Comparison of ENCODE assay signal across 8 mouse cellular contexts in genomic region chr7:43464864-43465343, GRCm38 (mm10). TPM values are rescaled to one million over a fixed set of nuclear protein-coding genes. Genes with fewer than 3 reads are reported as not detected.
DNase-seq lines count a peak whose midpoint lies in the region; ATAC-seq and TF ChIP-seq lines count a peak whose summit lies in the region.

No protein-coding gene starts in this region.

- H3K4me1 ChIP-seq in forebrain, embryonic 14.5 days (ENCODE audit: control insufficient read depth, insufficient read depth, low read length): no peaks in the 10 kb centered on the region; the same call in 1 of the 2 replicates
- H3K4me1 ChIP-seq in limb, embryonic 11.5 days (ENCODE audit: control insufficient read depth, insufficient read depth, low read length): no peaks in the 10 kb centered on the region

- no peaks in the 10 kb centered on the region for H3K36me3 ChIP-seq in forebrain, embryonic 14.5 days (ENCODE audit: control insufficient read depth, insufficient read depth, low read length)
- H3K36me3 ChIP-seq in limb, embryonic 11.5 days (ENCODE audit: control insufficient read depth, insufficient read depth, low read length): no peaks in the 10 kb centered on the region

- intact Hi-C loops in gastrocnemius, adult 2 months (cut with DNase I): loop anchor here (2.0 to 10.0 kb wide), 2 partner anchors 16 to 120 kb away; no protein-coding TSS in a partner anchor
- intact Hi-C loops in gastrocnemius, postnatal 14 days (cut with DNase I; ENCODE audit: low total_unique reads): loop anchor here (5.0 kb wide), 1 partner anchor 38 kb away; the partner anchor contains the start of gene Lim2

- ATAC-seq in CD4-positive, CD25-positive, alpha-beta regulatory T cell, adult 4 months: peak; percentile 0
- ATAC-seq in forebrain, embryonic 14.5 days: peak; percentile 8
- ATAC-seq in limb, embryonic 11.5 days (ENCODE audit: insufficient number of reproducible peaks, low FRiP score, low TSS enrichment, low read depth): no peak; the same call in 1 of the 2 replicates

- peak overlapping the region; percentile 62 for H3K27ac ChIP-seq in gastrocnemius, adult 2 months
- H3K27ac ChIP-seq in forebrain, embryonic 14.5 days (ENCODE audit: low read depth, low read length): no peak overlapping the region
- H3K27ac ChIP-seq in limb, embryonic 11.5 days (replicated peaks; ENCODE audit: low read depth, low read length): no peak overlapping the region

- peaks cover 9% of the 10 kb centered on the region for H3K27me3 ChIP-seq in forebrain, embryonic 14.5 days (replicated peaks; ENCODE audit: control insufficient read depth, insufficient read depth, low read length)
- peaks cover 2% of the 10 kb centered on the region; the same call in 1 of the 2 replicates for H3K27me3 ChIP-seq in limb, embryonic 11.5 days (ENCODE audit: control insufficient read depth, insufficient read depth, low read length)

- 10% methylated on average over 35 of the region's 35 CpGs for WGBS in forebrain, embryonic 14.5 days
- WGBS in limb, embryonic 11.5 days: 7% methylated on average over 35 of the region's 35 CpGs

- peak overlapping the region; percentile 73 for H3K4me2 ChIP-seq in forebrain, embryonic 14.5 days (ENCODE audit: low read length)
- H3K4me2 ChIP-seq in limb, embryonic 11.5 days (ENCODE audit: low read depth, severe bottlenecking): peak overlapping the region; percentile 54

- no peak for TF ChIP-seq CTCF in gastrocnemius, adult 2 months (IDR thresholded peaks at IDR 0.05)

- no peaks in the 10 kb centered on the region for H3K9me3 ChIP-seq in forebrain, embryonic 14.5 days (replicated peaks; ENCODE audit: control insufficient read depth, low read length)
- H3K9me3 ChIP-seq in limb, embryonic 11.5 days (ENCODE audit: control insufficient read depth, low read length): no peaks in the 10 kb centered on the region

- H3K4me3 ChIP-seq in gastrocnemius, adult 2 months: peak overlapping the region; percentile 83
- H3K4me3 ChIP-seq in forebrain, embryonic 14.5 days (ENCODE audit: low read depth, low read length): peak overlapping the region; percentile 36
- peak overlapping the region; percentile 30 for H3K4me3 ChIP-seq in limb, embryonic 11.5 days (ENCODE audit: low read depth, low read length)

- peak overlapping the region; percentile 51 for H3K9ac ChIP-seq in forebrain, embryonic 14.5 days (ENCODE audit: low read length)
- H3K9ac ChIP-seq in limb, embryonic 11.5 days (ENCODE audit: low read length): no peak overlapping the region

- DNase-seq in gastrocnemius, adult 2 months: no peak
- no peak for DNase-seq in gastrocnemius, adult 8-10 months (ENCODE audit: low spot score in 2 of 2)
- peak; percentile 50 for DNase-seq in forebrain, embryonic 14.5 days (ENCODE audit: low spot score)
- no peak for DNase-seq in limb, embryonic 11.5 days (ENCODE audit: low spot score)
- peak; percentile 43 for DNase-seq in naive thymus-derived CD4-positive, alpha-beta T cell, adult 2 months (ENCODE audit: low read depth)
- no peak for DNase-seq in cerebellum, adult 11 months
- no peak for DNase-seq in gastrocnemius, postnatal 14 days

RNA-seq across cellular contexts. Expression of gene Vsig10l, which starts 2.0 kb away (rescaled TPM):
- 1 to 10 TPM; 1.7 to 2.3 TPM for total RNA-seq in gastrocnemius, adult 2 months (2021)
- total RNA-seq in gastrocnemius, adult 8-10 months (2022): 1 to 10 TPM; 1.3 to 2.7 (median 1.7) TPM
- polyA plus RNA-seq in CD4-positive, CD25-positive, alpha-beta regulatory T cell, adult 4 months (2017; shearing (Covaris generic)): 1 to 10 TPM; 1.7 to 3.2 TPM
- 3.2 and 6.5 TPM in 2 replicates for polyA plus RNA-seq in forebrain, embryonic 14.5 days (2014; fragmentation: Nextera tagmentation; extraction: Ambion mirVana)
- polyA plus RNA-seq in limb, embryonic 11.5 days (2014; fragmentation: Nextera tagmentation; extraction: Ambion mirVana): 1.4 and 2.0 TPM in 2 replicates
- total RNA-seq in gastrocnemius, postnatal 14 days (2021): 1 to 10 TPM; 1.4 to 1.8 TPM

RNA-seq across cellular contexts. Expression of gene Gm45233, which starts 21.0 kb away (rescaled TPM):
- total RNA-seq in gastrocnemius, adult 2 months (2021): 1 to 10 TPM in 1 of 2 experiments, under 1 TPM in 1; 0.45 to 1.2 TPM
- total RNA-seq in gastrocnemius, adult 8-10 months (2022): under 1 TPM in 1 of 4 experiments, not detected in 3; 0.73 TPM
- not detected for polyA plus RNA-seq in CD4-positive, CD25-positive, alpha-beta regulatory T cell, adult 4 months (2017; shearing (Covaris generic))
- not detected in 2 replicates for polyA plus RNA-seq in forebrain, embryonic 14.5 days (2014; fragmentation: Nextera tagmentation; extraction: Ambion mirVana)
- polyA plus RNA-seq in limb, embryonic 11.5 days (2014; fragmentation: Nextera tagmentation; extraction: Ambion mirVana): 0.31 TPM in 1 of 2 replicates, not detected in the other
- total RNA-seq in gastrocnemius, postnatal 14 days (2021): under 1 TPM in 1 of 2 experiments, not detected in 1; 0.80 TPM

RNA-seq across cellular contexts. Expression of gene Etfb, which starts 21.0 kb away (rescaled TPM):
- total RNA-seq in gastrocnemius, adult 2 months (2021): 100 to 1,000 TPM; 221 to 447 TPM
- 100 to 1,000 TPM; 284 to 324 (median 303) TPM for total RNA-seq in gastrocnemius, adult 8-10 months (2022)
- 100 to 1,000 TPM; 177 to 184 TPM for polyA plus RNA-seq in CD4-positive, CD25-positive, alpha-beta regulatory T cell, adult 4 months (2017; shearing (Covaris generic))
- 156 and 182 TPM in 2 replicates for polyA plus RNA-seq in forebrain, embryonic 14.5 days (2014; fragmentation: Nextera tagmentation; extraction: Ambion mirVana)
- 243 and 251 TPM in 2 replicates for polyA plus RNA-seq in limb, embryonic 11.5 days (2014; fragmentation: Nextera tagmentation; extraction: Ambion mirVana)
- 100 to 1,000 TPM; 341 to 442 TPM for total RNA-seq in gastrocnemius, postnatal 14 days (2021)

RNA-seq across cellular contexts. Expression of gene Cldnd2, which starts 24.3 kb away (rescaled TPM):
- not detected for total RNA-seq in gastrocnemius, adult 2 months (2021)
- total RNA-seq in gastrocnemius, adult 8-10 months (2022): not detected
- not detected for polyA plus RNA-seq in CD4-positive, CD25-positive, alpha-beta regulatory T cell, adult 4 months (2017; shearing (Covaris generic))
- not detected in 2 replicates for polyA plus RNA-seq in forebrain, embryonic 14.5 days (2014; fragmentation: Nextera tagmentation; extraction: Ambion mirVana)
- polyA plus RNA-seq in limb, embryonic 11.5 days (2014; fragmentation: Nextera tagmentation; extraction: Ambion mirVana): not detected in 2 replicates
- not detected for total RNA-seq in gastrocnemius, postnatal 14 days (2021)

RNA-seq across cellular contexts. Expression of gene Iglon5, which starts 25.0 kb away (rescaled TPM):
- total RNA-seq in gastrocnemius, adult 2 months (2021): under 1 TPM; 0.20 to 0.28 TPM
- total RNA-seq in gastrocnemius, adult 8-10 months (2022): under 1 TPM in 3 of 4 experiments, not detected in 1; 0.10 to 0.31 (median 0.13) TPM
- polyA plus RNA-seq in CD4-positive, CD25-positive, alpha-beta regulatory T cell, adult 4 months (2017; shearing (Covaris generic)): under 1 TPM in 1 of 2 experiments, not detected in 1; 0.15 TPM
- polyA plus RNA-seq in forebrain, embryonic 14.5 days (2014; fragmentation: Nextera tagmentation; extraction: Ambion mirVana): 4.6 and 5.1 TPM in 2 replicates
- 0.79 and 1.2 TPM in 2 replicates for polyA plus RNA-seq in limb, embryonic 11.5 days (2014; fragmentation: Nextera tagmentation; extraction: Ambion mirVana)
- total RNA-seq in gastrocnemius, postnatal 14 days (2021): under 1 TPM; 0.27 to 0.70 TPM

Comparison
In these comparisons a context has a peak if more than half of its experiments do, and no peak if none do; other contexts are left out.
1. DNase-seq: peak in forebrain, embryonic 14.5 days (single experiment) and naive thymus-derived CD4-positive, alpha-beta T cell, adult 2 months (single experiment); none in gastrocnemius, adult 2 months (single experiment), gastrocnemius, adult 8-10 months (0 of 2), limb, embryonic 11.5 days (single experiment), cerebellum, adult 11 months (single experiment) and gastrocnemius, postnatal 14 days (single experiment).
2. H3K4me3 ChIP-seq: peak in every context shown above with its lines; median percentile 83 in gastrocnemius, adult 2 months; 36 in forebrain, embryonic 14.5 days; 30 in limb, embryonic 11.5 days.